12 mouse cellular contexts compared by ENCODE assay signal in the genomic region with DNA sequence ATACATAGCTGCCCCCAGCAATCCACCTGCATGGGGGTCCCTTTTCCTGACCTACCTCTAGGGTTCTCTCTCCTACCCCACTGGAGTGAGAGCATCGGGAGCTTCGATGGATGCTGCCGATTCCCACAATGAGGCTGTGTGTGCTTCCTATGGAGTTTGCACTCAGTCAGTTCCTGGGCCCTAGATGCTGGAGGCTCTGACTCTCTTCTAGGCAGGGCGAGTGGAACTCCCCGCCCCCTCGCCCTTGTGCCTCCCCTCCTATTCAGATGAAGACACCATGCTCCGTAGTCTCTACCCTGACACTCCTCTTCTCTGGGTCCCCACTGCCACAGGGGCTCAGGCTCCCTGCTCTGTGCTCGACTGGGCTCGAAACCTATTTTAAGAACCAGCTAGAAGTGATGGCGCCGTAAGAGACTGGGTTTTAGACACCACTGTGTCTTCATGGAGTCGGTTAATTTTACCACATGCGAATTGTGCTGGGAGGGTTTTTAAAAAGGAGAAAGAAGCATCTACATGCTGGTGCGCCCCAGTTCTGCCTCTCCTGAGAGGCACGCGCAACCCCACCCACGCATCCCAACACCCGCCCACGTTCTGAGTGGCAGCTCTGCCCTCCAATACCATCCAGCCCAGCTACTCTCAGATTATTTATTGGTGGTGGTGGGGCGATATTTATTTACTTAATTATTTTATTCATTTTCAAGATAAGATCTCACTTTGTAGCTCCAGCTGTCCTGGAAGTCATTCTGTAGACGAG. TPM values are rescaled to one million over a fixed set of nuclear protein-coding genes. Genes with fewer than 3 reads are reported as not detected.
DNase-seq lines count a peak whose midpoint lies in the region.
"Had no signal": no experiment of that assay in that cellular context is flagged by ENCODE, and none has a peak within 500 bp of the region (broad histone marks: within the 10 kb centered on the region; RNA-seq: fewer than 3 reads in every experiment).

No protein-coding gene starts in this region.

- DNase-seq in layer of hippocampus, adult 11-12 months (ENCODE audit: low spot score) = peak; percentile 68
- no peak for DNase-seq in layer of hippocampus, adult 9-10 months (ENCODE audit: low spot score)
- peak; percentile 78 for DNase-seq in brain, adult 2 months (ENCODE audit: low read depth, low spot score)
- DNase-seq in kidney, postnatal 25 days = peak; percentile 32 to 52
- peak; percentile 64 for DNase-seq in right cerebral cortex, postnatal 14 days
- no peak for DNase-seq in c-Kit-positive CD71-positive TER-119-positive erythroid progenitor cells, embryonic 14.5 days (ENCODE audit: low spot score)
- DNase-seq in heart, adult 18-20 months = no peak
- DNase-seq in embryo, embryonic 10.5 days (ENCODE audit: low spot score) = no peak

RNA-seq across cellular contexts. Expression of gene Adap1, which starts 7.5 kb away (rescaled TPM):
- total RNA-seq in heart, adult 18-20 months (2021) = 1 to 10 TPM; 2.1 to 2.3 TPM

RNA-seq across cellular contexts. Expression of gene Cox19, which starts 33.3 kb away (rescaled TPM):
- 100 to 1,000 TPM in 1 of 2 experiments, 10 to 100 TPM in 1; 82.6 to 103 TPM for total RNA-seq in heart, adult 18-20 months (2021)

RNA-seq across cellular contexts. Expression of gene Cyp2w1, which starts 34.5 kb away (rescaled TPM):
- not detected for total RNA-seq in heart, adult 18-20 months (2021)
- total RNA-seq: adrenal gland, postnatal 14 days; common myeloid progenitor, adult 5-6 weeks; G1E; granulocyte monocyte progenitor cell, adult 5-6 weeks had no signal

RNA-seq across cellular contexts. Expression of gene Gpr146, which starts 59.6 kb away (rescaled TPM):
- total RNA-seq in heart, adult 18-20 months (2021) = 10 to 100 TPM; 39.6 to 40.5 TPM

Comparison
In these comparisons a context has a peak if more than half of its experiments do, and no peak if none do; other contexts are left out.
1. DNase-seq: peak in layer of hippocampus, adult 11-12 months (single experiment), brain, adult 2 months (single experiment), kidney, postnatal 25 days (2 of 2) and right cerebral cortex, postnatal 14 days (single experiment); none in layer of hippocampus, adult 9-10 months (single experiment), c-Kit-positive CD71-positive TER-119-positive erythroid progenitor cells, embryonic 14.5 days (single experiment), heart, adult 18-20 months (0 of 2) and embryo, embryonic 10.5 days (single experiment).